Mouse (Mus musculus) hindbrain, embryonic 14.5 days (tissue): ENCODE measurements at regions not wholly inside any gene's neighbourhood (a gene's known extent, or its start where the extent isn't known, plus 50 kb on each side); places are given as distances from the start of the nearest gene placed in this dataset.

Experiments
- ATAC-seq: fragments of 200-750 bp; cut with Nextera tagmentation; 2 replicates; pipeline ENCODE4 v1.8.0; 2017; ENCODE audit warnings: moderate number of reproducible peaks, mild to moderate bottlenecking, moderate TSS enrichment, moderate library complexity; ENCODE audit not compliant: low FRiP score
- DNase-seq: peaks from one replicate; pipeline ENCODE4 v3.0.0-alpha.2; 2015; ENCODE audit warnings: low spot score
- H3K27ac ChIP-seq: fragments of 300-500 bp; sonication (generic); 2 replicates; pipeline ENCODE4 v1.5.1; 2014; ENCODE audit warnings: mild to moderate bottlenecking, moderate library complexity
- H3K27me3 ChIP-seq: fragments of 300-500 bp; sonication (generic); 2 replicates; pipeline ENCODE4 v1.6.1; 2014; ENCODE audit warnings: mild to moderate bottlenecking, low read length, mixed read lengths; ENCODE audit not compliant: control insufficient read depth, insufficient read depth
- H3K36me3 ChIP-seq: fragments of 300-500 bp; sonication (generic); replicated peaks from 2 replicates; pipeline ENCODE4 v1.6.1; 2014; ENCODE audit not compliant: control insufficient read depth, insufficient read depth
- H3K4me1 ChIP-seq: fragments of 300-500 bp; sonication (generic); replicated peaks from 2 replicates; pipeline ENCODE4 v1.6.1; 2014; ENCODE audit warnings: antibody characterized with exemption, low read length, mixed read lengths; ENCODE audit not compliant: control insufficient read depth, insufficient read depth
- H3K4me2 ChIP-seq: fragments of 300-500 bp; sonication (generic); replicated peaks from 2 replicates; pipeline ENCODE4 v1.6.1; 2014; ENCODE audit warnings: mild to moderate bottlenecking, moderate library complexity
- H3K4me3 ChIP-seq: fragments of 300-500 bp; sonication (generic); replicated peaks from 2 replicates; pipeline ENCODE4 v1.5.1; 2014; ENCODE audit warnings: mild to moderate bottlenecking, low read length
- H3K9ac ChIP-seq: fragments of 300-500 bp; sonication (generic); 2 replicates; pipeline ENCODE4 v1.6.1; 2014
- H3K9me3 ChIP-seq: fragments of 300-500 bp; sonication (generic); 2 replicates; pipeline ENCODE4 v1.6.1; 2016; ENCODE audit warnings: low read length; ENCODE audit not compliant: control insufficient read depth
- WGBS: fragments of 180-500 bp; shearing (Covaris S2); extraction: QIAGEN DNeasy Blood & Tissue Kit; methylation state at CpG from one replicate; pipeline ENCODE4 v1.1.7; 2014; 5-methylcytosine and 5-hydroxymethylcytosine counted together

DNA sequence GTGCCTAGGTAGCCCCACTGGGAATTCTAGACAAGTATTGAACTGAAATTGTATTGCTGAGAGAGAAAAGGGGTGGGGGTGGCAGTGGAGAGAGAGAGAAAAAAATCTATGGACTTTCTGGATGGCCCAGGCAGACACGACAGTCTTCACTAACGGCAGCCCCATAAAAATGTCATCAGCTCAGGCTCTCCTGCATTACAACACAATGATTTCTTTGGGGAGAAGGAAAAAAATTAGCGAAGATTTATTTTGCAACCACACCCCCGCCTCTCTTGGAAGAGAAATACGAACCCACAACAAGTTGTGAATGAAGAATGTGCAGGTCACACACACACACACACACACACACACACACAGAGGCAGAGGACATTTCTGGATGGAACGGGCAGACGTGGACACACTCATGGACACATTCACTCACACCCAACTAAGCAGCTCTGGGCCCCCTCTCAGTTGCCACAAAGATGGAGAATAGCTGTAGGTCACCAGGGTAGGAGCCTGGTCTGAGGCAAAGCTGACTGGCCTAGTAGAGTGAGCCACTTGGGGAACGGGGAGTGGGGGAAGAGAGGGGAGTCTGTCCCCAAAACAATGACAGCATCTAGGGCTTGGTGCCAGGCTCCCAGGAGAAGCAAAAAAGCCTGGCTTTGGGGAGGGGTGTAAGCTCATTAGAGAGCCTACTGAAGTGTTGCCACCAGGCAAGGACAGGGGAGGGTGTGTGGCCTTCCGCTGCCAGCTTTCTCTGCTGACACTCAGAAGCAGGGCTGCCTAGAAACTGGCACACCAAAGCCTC lies 201.0 kb downstream of the Sox9 start:
- no peak overlapping the region for H3K4me3 ChIP-seq
- H3K36me3 ChIP-seq: no peaks in the 10 kb centered on the region
- ATAC-seq (peak; percentile 68), DNase-seq (peak; percentile 61)
- H3K27me3 ChIP-seq: no peaks in the 10 kb centered on the region
- 34% methylated on average over 9 of the region's 9 CpGs for WGBS
- no peaks in the 10 kb centered on the region for H3K9me3 ChIP-seq
- peak overlapping the region; percentile 48; the same call in 1 of the 2 replicates for H3K27ac ChIP-seq
- peak overlapping the region; percentile 12; the same call in 1 of the 2 replicates for H3K4me2 ChIP-seq
- no peak overlapping the region for H3K9ac ChIP-seq
- H3K4me1 ChIP-seq: peaks cover 20% of the 10 kb centered on the region

DNA sequence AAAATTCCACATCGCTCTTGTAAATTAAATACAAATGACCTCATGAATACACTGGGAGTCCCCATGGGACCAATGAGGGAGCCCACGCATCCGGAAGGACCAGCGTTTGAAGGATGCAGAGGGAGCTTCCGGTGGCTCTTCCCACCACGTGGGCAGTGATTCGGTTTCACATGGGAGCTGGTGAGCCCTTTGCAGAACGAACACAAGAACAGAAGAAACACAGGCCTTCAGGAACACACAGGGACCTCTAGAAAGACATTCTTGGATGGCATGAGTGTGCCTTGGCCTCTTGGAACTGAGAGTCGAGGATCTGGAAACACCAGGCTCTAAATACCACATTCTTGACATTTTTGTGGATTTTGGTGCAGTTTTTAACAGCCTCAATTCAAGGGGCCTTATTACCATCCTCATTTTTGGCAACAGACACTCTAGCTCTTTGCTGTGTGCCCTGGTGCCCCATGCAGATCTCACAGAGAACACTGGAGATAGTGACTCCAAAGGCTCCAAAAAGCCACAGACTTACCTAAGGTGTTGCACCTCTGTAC lies 204.1 kb downstream of the Sox9 start:
- 71% methylated on average over 9 of the region's 9 CpGs for WGBS
- no peak for ATAC-seq
- Histone ChIP-seq H3K36me3 (no peaks in the 10 kb centered on the region), H3K4me1 (peaks cover 25% of the 10 kb centered on the region), H3K9ac (no peak overlapping the region), H3K4me3 (no peak overlapping the region), H3K27me3 (no peaks in the 10 kb centered on the region), H3K27ac (no peak overlapping the region), H3K4me2 (no peak overlapping the region), H3K9me3 (no peaks in the 10 kb centered on the region)
- DNase-seq: no peak

DNA sequence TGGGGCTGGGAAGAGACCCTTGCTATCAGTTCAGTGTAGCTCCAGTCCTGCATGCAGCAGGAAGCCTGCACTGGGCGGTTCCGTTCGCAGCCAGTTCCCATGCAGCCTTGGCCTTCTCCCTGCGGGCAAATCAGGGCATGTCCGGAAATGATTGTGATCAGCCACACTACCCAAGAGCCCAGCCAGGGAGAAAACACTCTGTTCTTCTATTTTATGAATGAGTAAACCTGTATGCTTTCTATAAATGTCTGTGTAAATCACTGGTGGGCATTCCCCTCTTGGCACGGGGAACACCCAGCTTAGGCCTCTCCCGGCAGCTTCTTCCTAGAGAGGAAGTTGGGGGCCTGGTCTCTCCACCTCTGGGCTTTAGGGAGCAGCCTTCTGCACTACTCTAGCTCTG lies 205.8 kb downstream of the Sox9 start:
- H3K4me3 ChIP-seq: no peak overlapping the region
- H3K4me1 ChIP-seq: peaks cover 30% of the 10 kb centered on the region
- H3K36me3 ChIP-seq: no peaks in the 10 kb centered on the region
- DNase-seq (no peak), ATAC-seq (no peak)
- H3K4me2 ChIP-seq: no peak overlapping the region
- H3K9me3 ChIP-seq: no peaks in the 10 kb centered on the region
- H3K27ac ChIP-seq: no peak overlapping the region
- no peak overlapping the region for H3K9ac ChIP-seq
- no peaks in the 10 kb centered on the region for H3K27me3 ChIP-seq
- 78% methylated on average over 7 of the region's 7 CpGs for WGBS

DNA sequence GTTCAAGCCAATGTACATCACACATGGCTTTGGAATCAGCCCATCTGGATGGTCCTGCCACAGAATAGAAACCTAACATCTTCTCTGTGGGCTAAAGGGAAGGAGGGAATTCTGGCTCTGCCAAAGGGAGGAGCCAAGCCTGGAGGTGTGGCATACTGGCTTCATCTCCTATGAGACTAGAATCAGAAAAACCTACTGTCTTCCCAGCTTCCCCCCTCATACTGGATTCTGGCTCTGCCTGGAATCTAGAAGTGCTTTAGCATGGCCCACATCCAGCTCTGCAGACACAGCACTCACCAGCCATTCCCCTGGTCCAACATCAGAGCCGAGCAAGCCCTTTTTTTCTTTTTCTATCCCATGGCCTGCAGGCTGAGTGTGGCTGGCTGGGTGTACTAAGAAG lies 206.9 kb downstream of the Sox9 start:
- no peak for ATAC-seq

GRCm38 (mm10) chr11:112989981-112990512 lies 208.0 kb downstream of the Sox9 start:
- Histone ChIP-seq H3K27ac (no peak overlapping the region), H3K36me3 (no peaks in the 10 kb centered on the region), H3K4me1 (peaks cover 23% of the 10 kb centered on the region), H3K9me3 (no peaks in the 10 kb centered on the region), H3K4me3 (no peak overlapping the region), H3K4me2 (no peak overlapping the region), H3K9ac (no peak overlapping the region), H3K27me3 (no peaks in the 10 kb centered on the region)
- ATAC-seq (no peak), DNase-seq (no peak)
- 24% methylated on average over 13 of the region's 13 CpGs for WGBS

More for the DNA sequence above, 206.9 kb downstream of the Sox9 start:
- Histone ChIP-seq H3K36me3 (no peaks in the 10 kb centered on the region), H3K27me3 (no peaks in the 10 kb centered on the region), H3K27ac (no peak overlapping the region), H3K4me1 (peaks cover 23% of the 10 kb centered on the region), H3K4me3 (no peak overlapping the region), H3K4me2 (no peak overlapping the region), H3K9ac (no peak overlapping the region), H3K9me3 (no peaks in the 10 kb centered on the region)
- no peak for DNase-seq
- WGBS: 70% methylated on average over 1 of the region's 1 CpGs

DNA sequence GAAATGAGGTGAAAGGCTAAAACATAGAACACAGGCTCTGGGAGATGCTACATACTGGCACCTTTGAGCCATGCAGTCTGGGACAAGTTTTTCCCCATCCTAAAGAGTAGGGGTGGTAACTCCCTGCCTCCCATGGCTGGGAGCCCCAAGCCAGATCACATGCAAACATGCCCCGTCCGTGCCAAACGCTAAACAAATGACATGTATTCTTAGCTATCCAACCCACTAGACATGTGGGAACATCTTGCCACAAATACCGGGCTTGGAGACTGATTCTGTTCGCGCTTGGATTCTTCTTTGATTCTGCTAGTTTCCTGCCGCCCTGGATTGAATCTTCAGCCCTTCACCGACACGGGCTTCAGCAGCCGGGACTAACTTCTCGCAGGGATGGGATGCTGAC lies 208.7 kb downstream of the Sox9 start:
- Histone ChIP-seq H3K9ac (no peak overlapping the region), H3K4me3 (no peak overlapping the region), H3K27me3 (no peaks in the 10 kb centered on the region), H3K4me2 (no peak overlapping the region), H3K36me3 (no peaks in the 10 kb centered on the region), H3K9me3 (no peaks in the 10 kb centered on the region), H3K4me1 (peaks cover 23% of the 10 kb centered on the region), H3K27ac (no peak overlapping the region)
- 65% methylated on average over 11 of the region's 11 CpGs for WGBS
- no peak for ATAC-seq
- no peak for DNase-seq

DNA sequence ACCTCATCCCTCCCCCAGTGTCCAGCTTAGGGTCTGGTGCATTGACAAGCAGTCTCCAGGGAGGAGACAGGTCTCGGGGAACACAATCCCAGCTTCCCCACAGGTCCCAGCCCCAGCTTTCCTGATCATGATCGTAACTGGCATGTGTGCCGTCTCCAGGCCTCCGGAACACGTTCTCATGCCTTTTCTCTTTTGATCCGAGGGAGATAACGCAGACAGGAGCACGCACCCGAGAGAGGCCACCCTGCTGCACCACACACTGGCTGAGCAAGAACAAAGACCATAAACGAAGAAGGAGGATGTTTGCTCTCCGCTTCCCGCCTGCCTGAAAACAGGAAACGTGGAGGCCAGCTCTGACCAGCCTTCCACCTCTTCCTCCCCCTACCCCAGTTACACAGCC lies 209.8 kb downstream of the Sox9 start:
- peaks cover 23% of the 10 kb centered on the region for H3K4me1 ChIP-seq
- no peaks in the 10 kb centered on the region for H3K36me3 ChIP-seq
- no peak overlapping the region for H3K4me3 ChIP-seq
- H3K27ac ChIP-seq: 0 out of 2 replicates have a peak overlapping the region, but pooled peaks have one; percentile 17
- 15% methylated on average over 13 of the region's 13 CpGs for WGBS
- 0 out of 2 replicates have a peak overlapping the region, but pooled peaks have one; percentile 28 for H3K9ac ChIP-seq
- H3K4me2 ChIP-seq: no peak overlapping the region
- H3K27me3 ChIP-seq: no peaks in the 10 kb centered on the region
- no peaks in the 10 kb centered on the region for H3K9me3 ChIP-seq
- ATAC-seq (no peak), DNase-seq (no peak)

DNA sequence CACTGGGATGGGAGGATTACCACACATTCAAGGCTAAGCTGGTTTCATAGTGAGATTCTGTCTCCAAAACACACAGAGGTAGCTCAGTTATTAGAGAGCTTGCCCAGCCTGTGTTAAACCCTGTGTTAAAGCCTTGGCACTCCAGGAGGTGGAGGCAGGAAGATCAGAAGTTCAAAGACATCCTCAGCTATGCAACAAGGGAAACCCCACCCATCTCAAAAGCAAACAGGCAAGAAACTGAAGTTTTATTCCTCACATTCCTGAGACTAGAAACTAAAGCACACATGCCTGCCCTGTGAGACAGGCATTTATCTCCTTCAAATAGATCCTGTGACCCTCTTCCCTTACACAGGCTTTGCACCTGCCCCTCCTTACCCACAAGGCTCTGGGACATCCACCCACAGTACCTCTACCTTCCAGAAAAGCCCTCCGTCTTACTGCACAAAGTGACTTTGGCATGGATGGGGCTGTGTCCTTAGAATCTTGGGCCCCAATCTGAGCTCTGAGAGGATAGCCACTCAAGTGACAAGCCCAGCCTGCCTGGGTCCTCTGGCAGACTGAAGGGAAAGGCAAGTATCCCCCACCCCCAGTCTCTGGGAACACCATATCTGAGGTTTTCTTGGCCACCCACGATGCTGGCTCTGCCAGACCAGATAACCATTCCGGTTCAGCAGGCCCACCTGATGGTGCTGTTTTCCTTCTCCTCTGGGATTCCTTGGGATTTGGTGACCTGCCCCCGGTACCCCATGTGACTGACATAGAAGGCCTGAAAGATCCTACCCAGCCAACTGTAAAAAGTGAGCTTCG lies 217.0 kb downstream of the Sox9 start:
- H3K4me3 ChIP-seq: no peak overlapping the region
- no peaks in the 10 kb centered on the region for H3K36me3 ChIP-seq
- H3K4me2 ChIP-seq: no peak overlapping the region
- whole genome bisulfite sequencing: 51% methylated on average over 5 of the region's 5 CpGs
- ATAC-seq (no peak), DNase-seq (no peak)
- no peaks in the 10 kb centered on the region for H3K27me3 ChIP-seq
- no peak overlapping the region for H3K27ac ChIP-seq
- H3K9ac ChIP-seq: no peak overlapping the region
- no peaks in the 10 kb centered on the region for H3K4me1 ChIP-seq
- H3K9me3 ChIP-seq: no peaks in the 10 kb centered on the region

GRCm38 (mm10) chr11:113001071-113001470 lies 219.0 kb downstream of the Sox9 start:
- Histone ChIP-seq H3K27me3 (no peaks in the 10 kb centered on the region), H3K4me2 (no peak overlapping the region), H3K4me3 (no peak overlapping the region), H3K27ac (no peak overlapping the region), H3K9me3 (no peaks in the 10 kb centered on the region), H3K9ac (no peak overlapping the region), H3K36me3 (no peaks in the 10 kb centered on the region), H3K4me1 (no peaks in the 10 kb centered on the region)
- DNase-seq (no peak), ATAC-seq (no peak)
- 79% methylated on average over 6 of the region's 6 CpGs for WGBS
